Mouse (Mus musculus) brown adipose tissue, adult 24 weeks (tissue): Measurements from ENCODE around the gene Lrtm2. TPM values are rescaled to one million over a fixed set of nuclear protein-coding genes. Genes with fewer than 3 reads are reported as not detected.

Experiments used
- H3K27ac ChIP-seq: fragments of 200-500 bp; replicated peaks from 2 replicates; pipeline ENCODE4 v1.5.1; 2012; ENCODE audit warnings: low read depth, mild to moderate bottlenecking, low read length
- H3K4me1 ChIP-seq: fragments of 200-500 bp; 2 replicates; pipeline ENCODE4 v1.6.1; 2012; ENCODE audit warnings: low read length, mixed read lengths; ENCODE audit not compliant: control insufficient read depth, insufficient read depth, insufficient read length
- H3K4me3 ChIP-seq: fragments of 200-500 bp; 2 replicates; pipeline ENCODE4 v1.5.1; 2012; ENCODE audit warnings: low read depth, mild to moderate bottlenecking, low read length, moderate library complexity; ENCODE audit not compliant: insufficient read depth
- polyA plus RNA-seq: library from polyadenylated mRNA; stranded (reverse); fragments of >200 nt; gene quantifications from 2 replicates; pipeline ENCODE4 v1.2.4, GENCODE M21; 2012; ENCODE audit not compliant: missing spikeins, insufficient read depth, insufficient read length

Gene Lrtm2
- polyA plus RNA-seq, 1 experiment, result not detected

GRCm38 (mm10) chr6:119324776-119325175 is 5.8 kb downstream of the Lrtm2 start:
- H3K4me3 ChIP-seq, result no peak overlapping the region
- H3K27ac ChIP-seq, result no peak overlapping the region
- peaks cover 7% of the 10 kb centered on the region for H3K4me1 ChIP-seq

- no peak overlapping the region for H3K27ac ChIP-seq
- H3K4me3 ChIP-seq, result no peak overlapping the region
- H3K4me1 ChIP-seq, result no peaks in the 10 kb centered on the region
Observed at GRCm38 (mm10) chr6:119321752-119322151, 8.8 kb downstream of the Lrtm2 start.

- H3K27ac ChIP-seq, result no peak overlapping the region
- H3K4me1 ChIP-seq, result no peaks in the 10 kb centered on the region
- H3K4me3 ChIP-seq, result no peak overlapping the region
Observed at GRCm38 (mm10) chr6:119320481-119320880, 10.1 kb downstream of the Lrtm2 start.

- Histone ChIP-seq H3K4me1 (no peaks in the 10 kb centered on the region), H3K4me3 (no peak overlapping the region), H3K27ac (no peak overlapping the region)
Observed at GRCm38 (mm10) chr6:119319358-119319757, 11.2 kb downstream of the Lrtm2 start.

- no peaks in the 10 kb centered on the region for H3K4me1 ChIP-seq
Observed at GRCm38 (mm10) chr6:119318732-119319131, 11.8 kb downstream of the Lrtm2 start.

GRCm38 (mm10) chr6:119314751-119315476 is 15.7 kb downstream of the Lrtm2 start:
- Histone ChIP-seq H3K4me1 (no peaks in the 10 kb centered on the region), H3K27ac (no peak overlapping the region), H3K4me3 (no peak overlapping the region)

More at GRCm38 (mm10) chr6:119318732-119319131, 11.8 kb downstream of the Lrtm2 start:
- Histone ChIP-seq H3K4me3 (no peak overlapping the region), H3K27ac (no peak overlapping the region)

- no peaks in the 10 kb centered on the region for H3K4me1 ChIP-seq
- no peak overlapping the region for H3K27ac ChIP-seq
- H3K4me3 ChIP-seq, result no peak overlapping the region
Observed at GRCm38 (mm10) chr6:119313588-119314375, 16.8 kb downstream of the Lrtm2 start.

GRCm38 (mm10) chr6:119313096-119313495 is 17.5 kb downstream of the Lrtm2 start:
- no peak overlapping the region for H3K4me3 ChIP-seq
- no peaks in the 10 kb centered on the region for H3K4me1 ChIP-seq
- H3K27ac ChIP-seq, result no peak overlapping the region

- Histone ChIP-seq H3K4me3 (no peak overlapping the region), H3K27ac (no peak overlapping the region), H3K4me1 (no peaks in the 10 kb centered on the region)
Observed at GRCm38 (mm10) chr6:119312381-119312780, 18.2 kb downstream of the Lrtm2 start.

- Histone ChIP-seq H3K4me1 (no peaks in the 10 kb centered on the region), H3K4me3 (no peak overlapping the region)
Observed at GRCm38 (mm10) chr6:119310176-119310575, 20.4 kb downstream of the Lrtm2 start.

GRCm38 (mm10) chr6:119307867-119308413 is 22.6 kb downstream of the Lrtm2 start:
- Histone ChIP-seq H3K4me3 (no peak overlapping the region), H3K4me1 (no peaks in the 10 kb centered on the region)

More at GRCm38 (mm10) chr6:119310176-119310575, 20.4 kb downstream of the Lrtm2 start:
- H3K27ac ChIP-seq, result no peak overlapping the region

GRCm38 (mm10) chr6:119303331-119303730 is 27.2 kb downstream of the Lrtm2 start:
- Histone ChIP-seq H3K27ac (no peak overlapping the region), H3K4me1 (no peaks in the 10 kb centered on the region)

More at GRCm38 (mm10) chr6:119307867-119308413, 22.6 kb downstream of the Lrtm2 start:
- H3K27ac ChIP-seq, result no peak overlapping the region

GRCm38 (mm10) chr6:119301310-119301709 is 29.3 kb downstream of the Lrtm2 start:
- no peak overlapping the region for H3K27ac ChIP-seq
- H3K4me3 ChIP-seq, result no peak overlapping the region
- H3K4me1 ChIP-seq, result no peaks in the 10 kb centered on the region

More at GRCm38 (mm10) chr6:119303331-119303730, 27.2 kb downstream of the Lrtm2 start:
- no peak overlapping the region for H3K4me3 ChIP-seq

- no peaks in the 10 kb centered on the region for H3K4me1 ChIP-seq
- no peak overlapping the region for H3K27ac ChIP-seq
- no peak overlapping the region for H3K4me3 ChIP-seq
Observed at GRCm38 (mm10) chr6:119280761-119281160, 49.8 kb downstream of the Lrtm2 start.

GRCm38 (mm10) chr6:119276713-119277112 is 53.9 kb downstream of the Lrtm2 start:
- Histone ChIP-seq H3K4me3 (no peak overlapping the region), H3K4me1 (no peaks in the 10 kb centered on the region), H3K27ac (no peak overlapping the region)
